Mouse (Mus musculus) stomach, embryonic 14.5 days (tissue): Measurements from ENCODE around the gene Tmed2. TPM values are rescaled to one million over a fixed set of nuclear protein-coding genes. Genes with fewer than 3 reads are reported as not detected.

ENCODE experiments used
- ATAC-seq: fragments of 200-750 bp; cut with Nextera tagmentation; 2 replicates; pipeline ENCODE4 v1.8.0; 2017; ENCODE audit warnings: low read depth, moderate TSS enrichment; ENCODE audit not compliant: insufficient number of reproducible peaks, insufficient read depth, low FRiP score
- H3K27ac ChIP-seq: fragments of 300-500 bp; sonication (generic); 2 replicates; pipeline ENCODE4 v1.5.1; 2014; ENCODE audit warnings: mild to moderate bottlenecking, low read length, moderate library complexity, mixed read lengths
- H3K27me3 ChIP-seq: fragments of 300-500 bp; sonication (generic); 2 replicates; pipeline ENCODE4 v1.6.1; 2014; ENCODE audit warnings: low read length, control low read depth, mixed read lengths; ENCODE audit not compliant: control insufficient read depth, insufficient read depth
- H3K36me3 ChIP-seq: fragments of 300-500 bp; sonication (generic); 2 replicates; pipeline ENCODE4 v1.6.1; 2014; ENCODE audit warnings: mild to moderate bottlenecking, control low read depth, low read length, moderate library complexity, mixed read lengths; ENCODE audit not compliant: control insufficient read depth, insufficient read depth
- H3K4me1 ChIP-seq: fragments of 300-500 bp; sonication (generic); 2 replicates; pipeline ENCODE4 v1.6.1; 2014; ENCODE audit warnings: low read length, control low read depth, mixed read lengths; ENCODE audit not compliant: control insufficient read depth, insufficient read depth
- H3K4me2 ChIP-seq: fragments of 300-500 bp; sonication (generic); replicated peaks from 2 replicates; pipeline ENCODE4 v1.6.1; 2014; ENCODE audit warnings: low read depth, low read length, control low read depth
- H3K4me3 ChIP-seq: fragments of 300-500 bp; sonication (generic); 2 replicates; pipeline ENCODE4 v1.5.1; 2014; ENCODE audit warnings: low read depth, low read length, control low read depth
- H3K9ac ChIP-seq: fragments of 300-500 bp; sonication (generic); replicated peaks from 2 replicates; pipeline ENCODE4 v1.6.1; 2014; ENCODE audit warnings: low read depth, mild to moderate bottlenecking, control low read depth, low read length, moderate library complexity, mixed read lengths
- H3K9me3 ChIP-seq: fragments of 300-500 bp; sonication (generic); 2 replicates; pipeline ENCODE4 v1.6.1; 2016; ENCODE audit warnings: low read depth, low read length, control low read depth; ENCODE audit not compliant: control insufficient read depth
- WGBS: fragments of 180-500 bp; shearing (Covaris S2); extraction: QIAGEN DNeasy Blood & Tissue Kit; methylation state at CpG from one replicate; pipeline ENCODE4 v1.1.7; 2014; 5-methylcytosine and 5-hydroxymethylcytosine counted together
- polyA plus RNA-seq: library from polyadenylated mRNA; unstranded; fragments of >200 nt; fragmentation: Nextera tagmentation; extraction: Ambion mirVana; gene quantifications from 2 replicates; pipeline ENCODE4 v1.2.1, GENCODE M21; 2014

The Tmed2 gene
- polyA plus RNA-seq, 1 experiment from 2014 or later = 519 TPM

DNA sequence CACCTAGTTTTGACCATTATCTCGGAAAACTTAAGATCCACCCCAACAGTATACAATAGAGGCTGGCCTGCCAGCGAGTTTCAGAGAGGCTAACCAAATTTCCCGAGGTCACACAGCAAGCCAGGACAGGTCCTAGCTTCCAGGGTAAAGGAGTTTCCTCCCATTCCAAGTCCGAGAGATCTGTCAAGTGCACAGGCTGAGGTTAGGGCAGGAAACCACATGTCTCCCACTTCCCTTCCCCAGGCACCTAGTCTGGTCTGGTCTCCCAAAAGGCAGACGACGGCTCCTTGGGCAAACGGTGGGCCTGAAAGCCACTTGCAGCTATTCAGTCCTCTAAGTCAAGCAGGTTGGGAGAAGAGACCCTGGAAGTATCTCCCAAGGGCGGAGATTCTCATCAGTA is 10.8 kb upstream of the Tmed2 start:
- Histone ChIP-seq H3K36me3 (no peaks in the 10 kb centered on the region), H3K4me1 (peaks cover 26% of the 10 kb centered on the region), H3K9ac (no peak overlapping the region), H3K4me3 (peak overlapping the region; percentile 69), H3K27me3 (no peaks in the 10 kb centered on the region), H3K9me3 (no peaks in the 10 kb centered on the region), H3K27ac (peak overlapping the region; percentile 36; the same call in 1 of the 2 replicates), H3K4me2 (peak overlapping the region; percentile 80)
- no peak for ATAC-seq
- WGBS = 42% methylated on average over 8 of the region's 8 CpGs

DNA sequence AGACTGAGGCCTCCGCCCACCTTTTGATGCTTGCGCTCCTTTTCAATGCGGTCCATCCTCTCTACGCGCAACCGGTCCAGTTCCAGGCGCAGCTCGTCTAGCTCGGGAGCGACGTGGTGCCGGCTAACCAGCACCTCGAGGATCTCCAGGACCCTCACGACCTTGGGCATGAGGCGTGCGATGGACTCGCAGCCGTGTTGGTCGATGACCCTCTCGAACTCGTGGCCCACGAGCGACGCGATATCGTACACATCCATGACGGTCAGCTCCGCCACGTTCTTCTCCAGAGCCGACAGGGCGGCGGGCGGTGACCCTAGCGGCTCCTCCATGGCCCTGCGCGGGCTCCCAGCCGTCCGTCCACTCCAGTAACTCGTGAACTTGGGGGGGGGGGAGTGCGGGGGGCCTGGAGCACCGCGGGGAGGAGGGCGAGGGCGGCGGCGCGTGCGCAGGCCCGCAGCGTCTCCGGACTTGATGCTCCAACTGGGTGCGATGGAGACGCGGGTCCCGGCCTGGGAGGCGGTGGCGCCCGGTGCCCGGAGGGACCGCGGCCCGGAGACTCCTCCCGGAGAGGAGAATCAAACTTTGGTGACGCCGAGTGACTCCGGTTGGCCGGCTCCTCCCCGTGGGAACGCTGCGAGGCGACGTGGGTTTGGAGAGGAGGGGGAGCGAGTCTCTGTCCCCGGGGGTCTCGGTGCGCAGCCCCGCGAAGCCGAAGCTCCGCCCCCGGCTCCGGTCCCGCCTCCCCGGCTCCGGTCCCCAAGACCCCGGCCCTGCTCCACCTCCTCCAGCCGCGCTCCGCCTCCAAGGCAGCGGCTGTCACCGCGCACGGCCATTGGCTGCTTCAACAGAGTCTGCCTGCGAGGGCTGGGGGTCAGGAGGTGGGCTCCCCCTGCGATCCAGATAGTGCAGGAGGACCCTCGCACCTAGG is 9.6 kb upstream of the Tmed2 start, which contains the start of gene Rilpl1:
Gene Rilpl1 (minus strand): TSS at position 737 of the 928 bp plus-strand sequence.
- no peaks in the 10 kb centered on the region for H3K9me3 ChIP-seq
- H3K4me1 ChIP-seq = peaks cover 26% of the 10 kb centered on the region
- peak within 1 kb of the TSS; percentile 37 for H3K9ac ChIP-seq
- WGBS = under 1% methylated on average over 94 of the region's 96 CpGs
- H3K27me3 ChIP-seq = no peaks in the 10 kb centered on the region
- H3K4me2 ChIP-seq = peak within 1 kb of the TSS; percentile 80
- H3K27ac ChIP-seq = peak within 1 kb of the TSS; percentile 69
- peak; percentile 89 for ATAC-seq
- peak within 1 kb of the TSS; percentile 69 for H3K4me3 ChIP-seq
- no peaks in the 10 kb centered on the region for H3K36me3 ChIP-seq

DNA sequence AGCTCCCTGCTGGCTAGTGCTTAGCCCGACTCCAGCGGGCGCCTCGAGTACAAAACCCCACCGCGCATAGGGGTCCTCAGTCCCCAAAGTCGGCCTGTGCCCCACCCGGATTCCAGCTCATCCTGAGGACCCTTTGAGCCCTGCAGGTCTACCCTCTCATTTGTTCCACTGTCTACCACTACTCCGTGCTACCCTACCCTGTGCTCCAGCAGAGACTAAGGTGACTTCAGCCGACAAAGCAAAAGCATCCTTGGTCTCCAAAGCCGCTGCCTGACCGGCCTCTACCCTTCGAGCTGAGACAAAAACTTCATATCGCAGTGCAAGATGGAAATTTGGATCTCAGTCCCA is 8.9 kb upstream of the Tmed2 start:
- peak overlapping the region; percentile 37 for H3K9ac ChIP-seq
- no peak; the same call in 1 of the 2 replicates for ATAC-seq
- no peaks in the 10 kb centered on the region for H3K27me3 ChIP-seq
- WGBS = 7% methylated on average over 14 of the region's 14 CpGs
- no peaks in the 10 kb centered on the region for H3K36me3 ChIP-seq
- H3K27ac ChIP-seq = peak overlapping the region; percentile 69; the same call in 1 of the 2 replicates
- peaks cover 27% of the 10 kb centered on the region for H3K4me1 ChIP-seq
- peak overlapping the region; percentile 80 for H3K4me2 ChIP-seq
- H3K4me3 ChIP-seq = peak overlapping the region; percentile 69
- H3K9me3 ChIP-seq = no peaks in the 10 kb centered on the region

DNA sequence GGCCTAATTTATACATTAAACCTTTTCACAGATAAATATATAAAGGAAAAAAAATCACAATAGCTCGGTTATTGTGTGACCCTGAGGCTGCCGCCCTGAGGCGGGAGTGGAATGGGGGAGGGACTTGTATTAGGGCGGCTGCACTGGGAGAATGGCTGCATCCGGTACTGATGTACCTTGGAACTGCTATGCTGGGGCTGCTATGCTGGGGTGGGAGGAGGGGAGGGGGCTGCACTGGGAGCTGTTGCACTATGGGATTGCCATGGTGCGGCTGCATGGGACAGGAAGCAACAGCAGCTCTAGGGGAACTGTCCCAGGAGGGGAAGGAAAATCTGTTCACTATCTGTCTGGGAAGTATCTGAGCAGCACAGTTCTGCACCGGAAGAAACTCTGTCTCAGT is 8.0 kb upstream of the Tmed2 start:
- Histone ChIP-seq H3K4me2 (0 out of 2 replicates have a peak overlapping the region, but pooled peaks have one; percentile 1), H3K36me3 (no peaks in the 10 kb centered on the region), H3K9ac (no peak overlapping the region; the same call in 1 of the 2 replicates), H3K9me3 (no peaks in the 10 kb centered on the region), H3K4me3 (no peak overlapping the region), H3K27me3 (no peaks in the 10 kb centered on the region), H3K27ac (peak overlapping the region; percentile 58; the same call in 1 of the 2 replicates), H3K4me1 (peaks cover 30% of the 10 kb centered on the region)
- no peak; the same call in 1 of the 2 replicates for ATAC-seq
- 29% methylated on average over 7 of the region's 7 CpGs for whole genome bisulfite sequencing

DNA sequence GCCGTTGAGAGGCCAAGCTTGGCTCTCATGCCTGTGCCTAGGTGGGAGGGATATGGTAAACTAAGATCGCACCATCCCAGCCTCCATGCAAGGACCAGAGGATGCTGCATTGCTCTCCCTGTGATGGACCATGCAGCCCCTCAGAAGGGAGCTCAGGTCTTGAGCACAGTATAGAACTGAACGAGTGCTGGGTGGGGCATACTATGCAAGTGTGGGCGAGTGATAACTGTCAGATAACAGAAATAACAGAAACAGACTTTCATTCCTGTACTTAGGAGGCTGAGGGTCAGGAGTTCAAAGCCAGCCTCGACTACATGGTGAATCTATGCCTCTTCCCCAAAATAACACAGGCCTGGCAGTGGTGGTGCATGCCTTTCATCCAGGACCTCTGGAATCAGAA is 5.5 kb upstream of the Tmed2 start:
- Histone ChIP-seq H3K9me3 (no peaks in the 10 kb centered on the region), H3K4me1 (peaks cover 12% of the 10 kb centered on the region), H3K27ac (no peak overlapping the region), H3K36me3 (no peaks in the 10 kb centered on the region), H3K9ac (no peak overlapping the region), H3K4me3 (no peak overlapping the region), H3K27me3 (no peaks in the 10 kb centered on the region), H3K4me2 (no peak overlapping the region)
- 67% methylated on average over 5 of the region's 5 CpGs for WGBS
- no peak for ATAC-seq

DNA sequence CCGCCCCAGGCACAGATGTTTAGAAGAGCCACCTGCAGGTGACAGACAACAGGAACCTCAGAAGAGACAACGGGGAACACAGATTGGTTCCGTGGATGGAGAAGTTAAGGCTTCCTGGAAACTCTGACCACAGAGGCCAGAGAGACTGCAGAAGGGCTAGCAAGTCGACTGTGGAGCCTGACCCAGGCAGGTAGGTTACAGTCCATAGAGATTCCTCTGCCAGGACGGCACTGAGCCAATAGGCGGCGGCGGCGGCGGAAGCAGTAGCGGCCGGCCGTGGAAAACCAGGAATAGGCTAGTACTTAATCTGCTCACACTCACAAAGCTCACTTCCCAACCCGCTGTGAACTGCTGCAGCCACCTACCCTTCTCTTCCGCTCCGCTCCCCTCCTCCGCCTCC is 3.7 kb upstream of the Tmed2 start:
- peak overlapping the region; percentile 14; the same call in 1 of the 2 replicates for H3K9ac ChIP-seq
- H3K36me3 ChIP-seq = no peaks in the 10 kb centered on the region
- peak overlapping the region; percentile 42 for H3K4me2 ChIP-seq
- H3K27ac ChIP-seq = 0 out of 2 replicates have a peak overlapping the region, but pooled peaks have one; percentile 15
- ATAC-seq = no peak
- 0 out of 2 replicates have a peak overlapping the region, but pooled peaks have one; percentile 8 for H3K4me3 ChIP-seq
- H3K9me3 ChIP-seq = no peaks in the 10 kb centered on the region
- H3K27me3 ChIP-seq = no peaks in the 10 kb centered on the region
- peaks cover 9% of the 10 kb centered on the region for H3K4me1 ChIP-seq
- 4% methylated on average over 17 of the region's 17 CpGs for WGBS

DNA sequence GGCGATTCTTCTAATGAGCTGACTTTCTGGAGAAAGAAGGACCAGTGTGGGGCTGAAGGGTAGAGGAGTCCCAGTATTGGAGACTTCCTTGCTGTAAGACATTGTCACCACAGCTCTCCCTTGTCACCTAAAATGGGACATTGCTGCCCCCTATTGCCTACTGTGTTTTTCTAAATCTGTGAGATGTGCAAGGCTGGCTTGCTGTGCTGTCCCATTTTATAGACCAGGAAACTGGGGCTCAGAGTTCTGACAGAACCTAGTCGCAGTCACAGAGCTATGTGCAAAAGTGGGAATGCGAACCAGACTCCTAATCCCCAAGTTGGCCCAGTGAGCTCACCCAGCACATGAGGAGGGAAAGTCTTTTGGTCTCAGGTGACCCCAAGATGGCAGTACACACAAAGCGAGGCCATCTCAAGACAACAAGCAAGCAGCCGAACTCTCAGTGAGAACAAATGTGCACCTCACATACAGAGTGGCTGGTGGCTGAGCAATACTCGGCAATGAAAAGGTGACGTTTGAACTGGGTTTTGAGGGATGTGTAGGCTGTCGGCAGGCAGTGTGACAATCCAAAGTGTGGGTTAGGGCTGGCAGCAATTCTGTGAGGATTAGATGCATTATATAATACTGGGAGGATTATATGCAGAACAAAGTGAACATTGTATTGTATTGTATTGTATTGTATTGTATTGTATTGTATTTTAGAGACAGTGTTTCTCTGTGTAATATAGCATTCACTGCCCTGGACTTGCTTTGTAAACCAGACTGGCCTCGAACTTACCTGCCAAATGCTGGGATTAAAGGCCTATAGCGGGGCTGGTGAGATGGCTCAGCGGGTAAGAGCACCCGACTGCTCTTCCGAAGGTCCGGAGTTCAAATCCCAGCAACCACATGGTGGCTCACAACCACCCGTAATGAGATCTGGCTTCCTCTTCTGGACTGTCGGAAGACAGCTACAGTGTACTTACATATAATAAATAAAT is 1.4 kb upstream of the Tmed2 start:
- H3K36me3 ChIP-seq = peaks cover 11% of the 10 kb centered on the region
- ATAC-seq = no peak
- WGBS = 76% methylated on average over 14 of the region's 16 CpGs
- H3K4me3 ChIP-seq = no peak overlapping the region
- no peaks in the 10 kb centered on the region for H3K9me3 ChIP-seq
- H3K4me1 ChIP-seq = peaks cover 12% of the 10 kb centered on the region
- no peak overlapping the region for H3K9ac ChIP-seq
- no peak overlapping the region for H3K27ac ChIP-seq
- H3K27me3 ChIP-seq = no peaks in the 10 kb centered on the region
- H3K4me2 ChIP-seq = no peak overlapping the region

DNA sequence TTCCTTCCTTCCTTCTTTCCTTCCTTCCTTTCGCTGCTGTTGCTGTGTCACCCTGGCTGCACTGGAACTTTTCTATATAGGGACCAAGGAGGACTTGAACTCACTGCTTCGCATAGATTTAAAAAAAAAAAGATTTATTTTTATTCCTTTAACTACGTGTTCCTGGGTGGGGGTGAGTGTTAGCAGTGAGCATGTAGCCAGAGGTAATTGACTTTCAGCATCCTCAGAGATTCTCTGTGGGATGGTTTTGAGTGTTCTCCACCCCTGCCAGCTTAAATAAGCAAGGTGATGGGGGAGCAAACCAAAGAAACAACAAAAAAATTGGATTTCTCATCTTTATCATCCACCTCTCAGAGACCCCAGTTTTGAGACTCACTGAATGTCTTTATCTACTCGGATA is 590 bp upstream of the Tmed2 start:
- Histone ChIP-seq H3K27me3 (no peaks in the 10 kb centered on the region), H3K4me2 (peak overlapping the region; percentile 28; the same call in 1 of the 2 replicates), H3K4me3 (peak overlapping the region; percentile 95; the same call in 1 of the 2 replicates), H3K9me3 (no peaks in the 10 kb centered on the region), H3K27ac (peak overlapping the region; percentile 36; the same call in 1 of the 2 replicates), H3K9ac (no peak overlapping the region), H3K36me3 (peaks cover 19% of the 10 kb centered on the region), H3K4me1 (peaks cover 12% of the 10 kb centered on the region)
- 71% methylated on average over 4 of the region's 4 CpGs for WGBS
- ATAC-seq = no peak
